Mouse (Mus musculus) midbrain, embryonic 14.5 days (tissue): ENCODE results near the gene Col13a1. TPM values are rescaled to one million over a fixed set of nuclear protein-coding genes. Genes with fewer than 3 reads are reported as not detected.

Source experiments
- ATAC-seq: fragments of 200-750 bp; cut with Nextera tagmentation; 2 replicates; pipeline ENCODE4 v1.8.0; 2017; ENCODE audit warnings: moderate number of reproducible peaks, moderate library complexity; ENCODE audit not compliant: low FRiP score, low TSS enrichment
- DNase-seq: peaks from one replicate; pipeline ENCODE4 v3.0.0-alpha.2; 2015
- H3K27ac ChIP-seq: fragments of 300-500 bp; sonication (generic); replicated peaks from 2 replicates; pipeline ENCODE4 v1.5.1; 2014; ENCODE audit warnings: mild to moderate bottlenecking, low read depth, low read length, moderate library complexity
- H3K27me3 ChIP-seq: fragments of 300-500 bp; sonication (generic); 2 replicates; pipeline ENCODE4 v1.6.1; 2014; ENCODE audit warnings: low read length, control low read depth, mixed read lengths; ENCODE audit not compliant: control insufficient read depth, insufficient read depth
- H3K36me3 ChIP-seq: fragments of 300-500 bp; sonication (generic); 2 replicates; pipeline ENCODE4 v1.6.1; 2014; ENCODE audit warnings: low read length, control low read depth; ENCODE audit not compliant: control insufficient read depth, insufficient read depth
- H3K4me1 ChIP-seq: fragments of 300-500 bp; sonication (generic); 2 replicates; pipeline ENCODE4 v1.6.1; 2014; ENCODE audit warnings: mild to moderate bottlenecking, antibody characterized with exemption, low read length, control low read depth; ENCODE audit not compliant: control insufficient read depth, insufficient read depth
- H3K4me2 ChIP-seq: fragments of 300-500 bp; sonication (generic); 2 replicates; pipeline ENCODE4 v1.6.1; 2014; ENCODE audit warnings: mild to moderate bottlenecking, low read length, moderate library complexity
- H3K4me3 ChIP-seq: fragments of 300-500 bp; sonication (generic); replicated peaks from 2 replicates; pipeline ENCODE4 v1.5.1; 2014; ENCODE audit warnings: low read depth, low read length
- H3K9ac ChIP-seq: fragments of 300-500 bp; sonication (generic); replicated peaks from 2 replicates; pipeline ENCODE4 v1.6.1; 2014; ENCODE audit warnings: mild to moderate bottlenecking, low read length, moderate library complexity
- H3K9me3 ChIP-seq: fragments of 300-500 bp; sonication (generic); 2 replicates; pipeline ENCODE4 v1.6.1; 2016; ENCODE audit warnings: low read length, control low read depth, mixed read lengths; ENCODE audit not compliant: control insufficient read depth
- WGBS: fragments of 180-500 bp; shearing (Covaris S2); extraction: QIAGEN DNeasy Blood & Tissue Kit; methylation state at CpG from one replicate; pipeline ENCODE4 v1.1.7; 2014; 5-methylcytosine and 5-hydroxymethylcytosine counted together
- polyA plus RNA-seq: library from polyadenylated mRNA; unstranded; fragments of >200 nt; fragmentation: Nextera tagmentation; extraction: Ambion mirVana; gene quantifications from 2 replicates; pipeline ENCODE4 v1.2.1, GENCODE M21; 2014

Gene Col13a1
- polyA plus RNA-seq, 1 experiment from 2014 or later, result 1.5 TPM

DNA sequence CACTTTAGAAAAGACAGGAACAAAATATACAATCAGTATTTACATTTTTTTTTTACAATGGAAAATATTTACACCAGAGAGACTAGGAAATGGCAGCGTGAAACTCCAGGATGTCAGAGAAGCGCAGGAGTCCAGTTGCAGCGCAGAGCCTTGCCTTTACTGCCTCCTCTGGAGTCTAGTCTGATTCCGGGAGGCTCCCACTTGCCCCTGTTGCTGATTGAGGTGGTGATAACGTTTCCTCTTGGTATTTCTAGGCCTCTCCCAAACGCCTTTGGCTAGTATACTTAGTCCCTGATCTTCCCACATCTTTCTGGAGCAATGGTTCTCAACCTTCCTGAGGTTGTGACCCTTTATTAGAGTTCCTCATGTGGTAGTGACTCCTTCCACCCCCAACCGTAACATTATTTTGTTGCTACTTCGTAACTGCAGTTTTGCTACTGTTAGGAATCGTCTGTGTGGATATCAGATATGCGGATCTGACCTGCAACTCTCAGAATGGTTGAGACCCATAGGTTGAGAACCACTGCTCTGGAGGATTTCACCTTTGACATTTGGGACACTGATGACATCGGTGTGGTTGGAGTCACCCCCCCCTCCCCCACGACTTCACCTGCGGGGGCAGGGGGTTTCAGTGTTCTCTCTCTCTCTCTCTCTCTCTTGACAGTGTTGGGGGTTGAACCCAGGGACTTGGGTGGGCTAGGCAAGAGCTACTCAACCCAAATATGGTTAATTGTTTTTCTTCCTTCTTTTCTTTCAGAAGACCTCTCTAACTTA is 152.7 kb downstream of the Col13a1 start:
- no peak for ATAC-seq
- H3K4me3 ChIP-seq, result no peak overlapping the region
- no peaks in the 10 kb centered on the region for H3K9me3 ChIP-seq
- H3K9ac ChIP-seq, result no peak overlapping the region
- no peak overlapping the region for H3K4me2 ChIP-seq
- no peaks in the 10 kb centered on the region for H3K27me3 ChIP-seq
- no peak for DNase-seq
- H3K4me1 ChIP-seq, result peaks cover 6% of the 10 kb centered on the region; the same call in 1 of the 2 replicates
- WGBS, result 82% methylated on average over 13 of the region's 13 CpGs
- H3K36me3 ChIP-seq, result no peaks in the 10 kb centered on the region
- H3K27ac ChIP-seq, result no peak overlapping the region

DNA sequence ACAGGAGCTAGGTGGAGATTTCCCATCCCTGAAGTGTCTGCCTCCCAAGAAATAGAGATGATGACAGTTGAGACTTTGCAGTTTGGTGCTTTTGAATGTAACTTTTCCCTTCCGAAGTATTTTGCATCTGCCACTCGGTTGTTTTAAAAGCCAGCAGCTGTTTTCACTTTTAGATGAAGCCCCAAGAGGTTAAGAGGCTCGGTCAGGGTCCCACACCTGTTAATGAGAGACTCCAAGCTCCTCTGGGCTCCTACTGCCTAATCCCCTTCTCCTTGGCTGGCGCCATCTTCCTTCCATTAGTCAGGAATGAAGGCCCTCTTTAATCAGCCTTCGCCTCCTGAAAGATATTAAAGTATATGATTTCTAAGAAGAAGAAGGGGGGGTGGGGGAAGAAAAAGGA is 153.4 kb downstream of the Col13a1 start:
- Histone ChIP-seq H3K9me3 (no peaks in the 10 kb centered on the region), H3K4me2 (no peak overlapping the region), H3K4me3 (no peak overlapping the region), H3K27ac (no peak overlapping the region), H3K27me3 (no peaks in the 10 kb centered on the region), H3K36me3 (no peaks in the 10 kb centered on the region), H3K4me1 (peaks cover 6% of the 10 kb centered on the region; the same call in 1 of the 2 replicates), H3K9ac (no peak overlapping the region)
- DNase-seq, result no peak
- no peak for ATAC-seq
- 57% methylated on average over 5 of the region's 5 CpGs for WGBS

DNA sequence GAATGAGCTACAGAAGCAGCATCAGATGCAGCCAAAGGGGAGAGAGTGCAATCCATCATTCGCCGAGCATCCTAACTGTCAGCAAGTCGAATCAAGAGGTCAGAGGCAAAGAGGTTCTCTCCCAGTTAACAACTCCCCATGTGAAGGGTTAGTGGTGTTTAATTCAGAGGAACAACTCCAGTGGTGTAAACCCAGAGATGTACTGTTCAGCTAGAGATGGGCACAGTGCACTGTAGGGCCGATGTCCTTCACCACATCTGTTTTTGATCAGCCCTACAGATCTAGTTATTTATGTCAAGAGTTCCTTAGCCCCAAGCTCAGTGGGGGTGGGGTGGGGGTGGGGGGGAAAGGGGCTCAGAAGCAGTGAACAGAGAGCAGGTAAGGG is 155.2 kb downstream of the Col13a1 start:
- Histone ChIP-seq H3K27ac (no peak overlapping the region), H3K4me3 (no peak overlapping the region), H3K36me3 (no peaks in the 10 kb centered on the region), H3K4me2 (no peak overlapping the region), H3K9ac (no peak overlapping the region), H3K9me3 (no peaks in the 10 kb centered on the region), H3K27me3 (no peaks in the 10 kb centered on the region), H3K4me1 (peaks cover 6% of the 10 kb centered on the region; the same call in 1 of the 2 replicates)
- no peak for ATAC-seq
- 85% methylated on average over 4 of the region's 4 CpGs for WGBS
- DNase-seq, result no peak

DNA sequence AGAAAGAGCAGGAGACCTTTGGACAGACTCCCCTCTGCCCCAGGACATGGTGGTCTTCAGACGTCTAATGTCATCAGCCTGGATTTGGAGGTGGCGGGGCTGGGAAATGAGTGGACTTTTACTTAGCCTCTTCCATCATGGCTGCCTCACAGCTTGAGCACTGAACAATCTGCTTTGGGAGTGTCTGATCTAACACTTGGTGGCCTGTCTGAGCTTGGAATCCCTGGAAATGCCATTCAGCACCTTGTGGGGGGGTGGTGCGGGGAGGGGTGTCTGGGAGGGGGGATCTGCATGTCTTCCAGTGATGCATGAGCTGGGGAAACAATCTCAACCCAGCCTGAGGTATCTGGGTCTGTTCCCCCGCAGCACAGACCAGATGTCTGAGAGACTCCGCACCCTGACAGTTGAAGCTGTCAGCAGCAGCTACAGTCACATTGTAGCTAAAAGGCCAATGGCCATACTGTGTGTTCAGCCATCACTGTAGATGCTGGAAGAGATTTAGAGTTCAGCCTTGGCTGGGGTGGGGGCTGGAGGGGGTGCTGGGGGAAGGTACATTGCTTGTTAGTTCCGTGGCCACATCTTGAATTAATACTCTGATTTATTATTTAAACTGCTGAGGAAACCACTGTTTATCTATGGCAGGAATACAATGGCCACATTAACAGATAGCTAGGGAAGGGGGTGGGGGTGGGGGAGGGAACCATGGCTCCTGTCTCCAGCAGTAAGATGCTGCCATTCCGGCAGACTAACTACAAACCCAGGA is 155.8 kb downstream of the Col13a1 start:
- Histone ChIP-seq H3K4me3 (no peak overlapping the region), H3K9ac (no peak overlapping the region), H3K27me3 (no peaks in the 10 kb centered on the region), H3K4me2 (no peak overlapping the region), H3K36me3 (no peaks in the 10 kb centered on the region), H3K9me3 (no peaks in the 10 kb centered on the region), H3K4me1 (peaks cover 6% of the 10 kb centered on the region; the same call in 1 of the 2 replicates), H3K27ac (no peak overlapping the region)
- no peak for ATAC-seq
- WGBS, result 74% methylated on average over 7 of the region's 7 CpGs
- DNase-seq, result no peak

DNA sequence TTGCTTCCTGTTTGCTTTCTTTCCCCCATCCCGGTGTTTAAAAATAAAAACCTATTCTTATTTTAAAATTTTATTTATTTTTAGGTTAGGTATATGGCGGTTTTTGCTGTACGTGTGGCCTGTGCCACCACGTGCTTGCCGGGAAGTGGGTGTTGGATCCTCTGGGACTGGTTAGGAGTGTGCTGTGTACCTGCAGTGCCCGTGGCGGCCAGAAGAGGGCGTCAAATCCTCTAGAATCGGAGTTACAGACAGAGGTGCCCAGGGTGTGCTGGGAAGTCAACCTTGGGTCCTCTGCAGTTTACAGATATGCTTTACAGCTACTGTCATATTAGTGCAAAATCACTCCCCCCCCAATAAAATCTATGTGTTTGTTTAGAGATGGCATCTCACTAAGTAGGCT is 158.9 kb downstream of the Col13a1 start:
- no peaks in the 10 kb centered on the region for H3K27me3 ChIP-seq
- DNase-seq (no peak), ATAC-seq (no peak)
- H3K36me3 ChIP-seq, result no peaks in the 10 kb centered on the region
- H3K9me3 ChIP-seq, result no peaks in the 10 kb centered on the region
- whole genome bisulfite sequencing, result 60% methylated on average over 9 of the region's 9 CpGs
- no peak overlapping the region for H3K4me2 ChIP-seq
- no peaks in the 10 kb centered on the region for H3K4me1 ChIP-seq
- no peak overlapping the region for H3K9ac ChIP-seq
- no peak overlapping the region for H3K4me3 ChIP-seq
- H3K27ac ChIP-seq, result no peak overlapping the region

DNA sequence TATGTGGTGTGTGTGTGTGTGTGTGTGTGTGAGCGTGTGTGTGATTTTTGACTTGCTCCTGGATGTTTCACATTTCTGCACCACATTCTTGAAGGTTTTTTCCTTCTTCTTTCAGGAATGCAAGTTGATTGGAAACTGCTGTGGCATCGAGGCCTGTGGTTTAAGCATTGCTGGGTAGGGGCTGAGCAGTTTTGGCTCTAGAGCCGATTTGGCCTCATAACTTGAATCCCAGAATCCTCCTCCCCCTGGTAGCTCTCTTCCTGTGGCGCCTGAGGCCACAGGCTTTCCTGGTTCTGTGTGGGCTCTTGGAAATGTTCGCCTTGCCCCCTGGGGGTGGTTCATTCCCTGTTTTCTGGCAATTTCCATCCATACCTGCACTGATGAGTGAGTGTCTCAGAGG is 166.9 kb downstream of the Col13a1 start:
- Histone ChIP-seq H3K4me2 (no peak overlapping the region), H3K36me3 (no peaks in the 10 kb centered on the region), H3K27me3 (no peaks in the 10 kb centered on the region), H3K27ac (no peak overlapping the region), H3K4me1 (no peaks in the 10 kb centered on the region), H3K9me3 (no peaks in the 10 kb centered on the region), H3K4me3 (no peak overlapping the region), H3K9ac (no peak overlapping the region)
- WGBS, result 76% methylated on average over 5 of the region's 5 CpGs
- DNase-seq, result no peak
- ATAC-seq, result no peak

DNA sequence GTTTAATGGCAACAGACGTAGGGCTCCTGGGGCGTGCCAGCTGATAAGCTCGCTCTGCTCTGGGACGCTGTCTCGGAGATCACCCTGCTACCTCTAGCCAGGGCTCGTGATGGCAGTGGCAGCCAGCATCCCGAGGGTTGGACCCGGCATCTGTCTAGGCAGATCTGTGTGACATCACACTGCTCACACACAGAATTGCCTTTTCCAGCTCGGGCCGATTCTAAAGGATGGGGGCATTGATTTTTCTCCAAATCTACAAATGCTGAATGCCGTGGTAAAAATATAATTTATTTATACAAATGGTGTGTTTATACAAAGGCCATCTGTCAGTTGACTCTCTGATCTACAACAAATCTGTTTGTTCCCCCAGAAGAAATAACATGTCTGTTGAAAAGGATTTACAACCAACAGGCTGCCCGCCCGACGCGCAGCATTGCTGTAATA is 180.8 kb downstream of the Col13a1 start:
- Histone ChIP-seq H3K9ac (no peak overlapping the region), H3K36me3 (no peaks in the 10 kb centered on the region), H3K27ac (no peak overlapping the region), H3K27me3 (no peaks in the 10 kb centered on the region), H3K4me3 (no peak overlapping the region), H3K4me2 (no peak overlapping the region), H3K4me1 (no peaks in the 10 kb centered on the region), H3K9me3 (no peaks in the 10 kb centered on the region)
- 87% methylated on average over 15 of the region's 15 CpGs for WGBS
- ATAC-seq, result no peak
- DNase-seq, result no peak

DNA sequence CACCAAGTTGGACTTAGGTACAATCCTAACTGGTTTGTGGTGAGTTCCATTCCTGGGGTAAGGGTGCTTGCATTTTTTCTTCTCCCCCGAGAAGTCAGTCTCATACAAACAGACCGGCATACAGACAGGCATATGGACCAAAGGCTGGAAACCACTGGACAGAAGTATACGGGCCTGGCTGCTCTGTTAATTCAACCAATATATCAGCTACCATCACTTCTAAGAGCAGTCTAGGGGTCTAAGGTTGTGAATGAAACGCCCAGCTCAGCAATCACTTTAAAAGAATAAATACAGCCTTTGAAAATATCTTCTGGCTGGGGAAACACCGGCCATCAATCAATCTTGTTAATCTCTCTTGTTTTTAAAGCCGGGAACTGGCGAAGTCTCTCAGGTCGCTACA is 183.4 kb downstream of the Col13a1 start:
- no peaks in the 10 kb centered on the region for H3K27me3 ChIP-seq
- H3K4me3 ChIP-seq, result no peak overlapping the region
- no peaks in the 10 kb centered on the region for H3K36me3 ChIP-seq
- no peak overlapping the region for H3K9ac ChIP-seq
- no peak overlapping the region for H3K4me2 ChIP-seq
- H3K4me1 ChIP-seq, result no peaks in the 10 kb centered on the region
- ATAC-seq (no peak), DNase-seq (no peak)
- H3K27ac ChIP-seq, result no peak overlapping the region
- H3K9me3 ChIP-seq, result no peaks in the 10 kb centered on the region
- WGBS, result 39% methylated on average over 8 of the region's 8 CpGs

DNA sequence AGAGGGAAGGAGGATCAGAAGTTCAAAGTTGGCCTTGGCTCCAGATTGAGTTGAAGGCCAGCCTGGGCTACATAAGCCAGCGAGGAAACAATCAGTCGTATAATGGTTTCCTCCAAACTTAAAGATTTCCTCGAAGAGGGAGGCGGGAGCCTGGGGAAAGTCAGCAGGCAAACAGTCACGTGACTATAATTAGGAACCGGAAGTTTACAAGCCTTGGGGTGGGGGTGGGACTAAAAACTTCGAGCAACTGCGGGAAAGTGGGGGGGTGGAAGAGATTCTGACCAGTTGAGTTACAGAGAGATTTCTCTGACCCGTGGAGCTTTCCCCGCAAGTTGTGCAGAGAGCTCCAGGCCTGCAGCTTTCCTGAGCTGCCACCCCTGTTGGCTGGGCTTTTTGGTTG is 183.9 kb downstream of the Col13a1 start:
- ATAC-seq, result no peak
- no peaks in the 10 kb centered on the region for H3K4me1 ChIP-seq
- WGBS, result 84% methylated on average over 10 of the region's 10 CpGs
- H3K4me2 ChIP-seq, result no peak overlapping the region
- no peaks in the 10 kb centered on the region for H3K27me3 ChIP-seq
- H3K4me3 ChIP-seq, result no peak overlapping the region
- no peak overlapping the region for H3K27ac ChIP-seq
- no peak for DNase-seq
- no peaks in the 10 kb centered on the region for H3K9me3 ChIP-seq
- no peak overlapping the region for H3K9ac ChIP-seq
- no peaks in the 10 kb centered on the region for H3K36me3 ChIP-seq
